Mouse (Mus musculus): ENCODE results near the gene 2810408A11Rik. TPM values are rescaled to one million over a fixed set of nuclear protein-coding genes. Genes with fewer than 3 reads are reported as not detected.

Gene 2810408A11Rik
- total RNA-seq, 2 experiments from 2014 or later = 0.73 to 0.89 TPM

DNA sequence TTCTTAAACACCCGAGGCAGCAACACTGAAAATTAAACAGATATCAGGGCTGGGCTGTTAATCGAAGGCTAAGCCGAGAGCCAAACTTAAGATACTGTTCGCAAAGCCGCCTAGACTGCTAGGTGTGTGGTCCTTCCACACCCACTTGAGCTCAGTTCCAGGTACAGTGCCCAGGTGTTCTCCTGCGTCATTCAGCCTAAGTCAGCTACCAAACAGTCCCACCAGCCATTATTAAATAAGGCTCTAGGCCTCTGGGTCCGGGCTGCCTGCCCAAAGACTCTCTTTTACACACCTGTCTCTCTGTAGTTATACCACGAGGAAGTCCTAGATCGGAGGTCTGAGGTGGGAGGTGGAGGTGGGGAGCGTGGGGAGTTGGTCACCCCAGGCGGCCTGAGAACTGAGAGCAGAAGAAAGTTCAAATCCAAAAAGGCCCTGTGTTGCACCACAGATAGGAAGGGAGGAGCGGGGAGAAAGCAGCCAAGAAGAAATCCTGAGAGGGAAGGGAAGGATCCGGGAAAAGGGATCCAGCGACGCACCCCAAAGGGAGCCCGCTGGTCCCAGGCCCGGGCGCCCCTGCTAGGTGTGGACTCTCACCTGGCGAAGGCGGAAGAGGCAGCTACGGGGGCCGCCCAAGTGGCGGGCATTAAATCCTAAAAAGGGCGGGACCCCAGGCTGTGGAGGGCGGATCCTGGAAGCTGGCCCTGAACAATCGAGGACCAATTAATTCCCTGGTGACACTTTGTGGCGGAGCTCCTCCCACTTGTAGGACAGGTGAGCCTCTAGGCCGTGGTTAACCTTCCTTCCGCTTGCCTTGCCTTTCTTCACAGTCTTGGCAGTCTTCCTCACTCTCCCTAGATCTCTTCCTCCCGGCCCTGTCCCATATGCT is 42.4 kb downstream of the 2810408A11Rik start, which contains the start of gene Tnk1:
Gene Tnk1, minus strand, starts transcription at position 618 of the 886 bp plus-strand sequence.
- DNase-seq = no peak
- intact Hi-C loops (cut with DNase I) = no loop called here

DNA sequence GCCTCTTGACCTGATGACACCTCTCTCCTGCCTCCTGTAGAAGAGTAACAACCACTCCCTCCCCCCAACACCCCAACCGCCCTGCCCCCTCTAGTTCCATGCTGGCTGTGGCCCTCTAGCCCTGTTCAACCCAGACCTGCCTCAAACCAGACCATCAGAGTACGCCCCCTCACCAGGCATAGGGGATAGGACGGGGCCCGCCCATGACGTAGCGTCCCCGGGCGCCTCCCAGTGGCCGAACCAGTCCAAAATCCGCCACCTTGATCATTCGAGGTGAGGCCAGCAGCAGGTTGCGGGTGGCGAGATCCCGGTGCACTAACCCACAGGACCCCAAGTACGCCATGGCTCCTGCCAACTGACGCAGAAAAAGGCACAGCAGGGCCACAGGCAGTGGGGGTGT is 45.4 kb downstream of the 2810408A11Rik start:
- DNase-seq = peak in 1 of 2 experiments; percentile 55

DNA sequence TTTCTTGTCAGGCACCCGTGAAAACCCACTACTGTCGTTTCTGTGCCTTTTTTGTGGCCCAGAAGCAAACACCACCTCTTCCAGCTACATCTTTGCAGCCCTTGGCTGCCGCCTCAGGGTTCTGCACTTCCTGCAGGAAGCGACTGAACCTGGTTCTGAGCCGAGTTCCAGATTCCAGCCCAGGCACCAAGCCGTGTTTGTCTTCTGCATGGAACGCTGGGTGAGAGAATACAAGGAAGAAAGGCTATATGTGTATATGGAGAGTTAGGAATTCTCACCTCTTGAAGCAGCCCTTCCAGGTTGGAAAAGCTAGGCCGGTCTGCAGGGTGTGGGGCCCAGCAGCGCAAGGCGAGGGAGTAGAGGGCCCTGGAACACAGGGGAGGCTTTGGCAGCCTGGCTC is 46.1 kb downstream of the 2810408A11Rik start:
- intact Hi-C loops (cut with DNase I) = no loop called here
- no peak for DNase-seq

More for the DNA sequence above, 45.4 kb downstream of the 2810408A11Rik start:
- intact Hi-C loops (cut with DNase I) = no loop called here

DNA sequence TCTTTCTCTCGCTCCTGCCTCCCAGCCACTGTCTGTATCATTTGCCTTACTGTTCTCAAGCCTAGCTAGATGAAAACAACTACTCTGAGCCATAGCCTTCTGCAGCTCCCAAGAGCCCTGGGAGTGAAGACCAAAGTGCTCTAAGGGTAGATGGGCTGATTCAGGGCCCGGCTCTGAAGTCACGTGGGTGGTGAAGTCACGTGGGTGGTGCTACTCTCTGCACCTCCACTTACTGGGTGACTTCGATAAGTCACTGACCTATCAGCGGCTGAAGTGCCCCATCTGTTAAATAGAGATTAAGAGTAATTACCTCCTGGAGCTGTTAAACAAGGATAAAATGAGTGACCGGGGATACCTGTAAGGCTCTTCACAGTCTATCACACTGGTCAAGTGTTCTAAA is 46.8 kb downstream of the 2810408A11Rik start:
- DNase-seq = no peak
- intact Hi-C loops (cut with DNase I) = no loop called here

DNA sequence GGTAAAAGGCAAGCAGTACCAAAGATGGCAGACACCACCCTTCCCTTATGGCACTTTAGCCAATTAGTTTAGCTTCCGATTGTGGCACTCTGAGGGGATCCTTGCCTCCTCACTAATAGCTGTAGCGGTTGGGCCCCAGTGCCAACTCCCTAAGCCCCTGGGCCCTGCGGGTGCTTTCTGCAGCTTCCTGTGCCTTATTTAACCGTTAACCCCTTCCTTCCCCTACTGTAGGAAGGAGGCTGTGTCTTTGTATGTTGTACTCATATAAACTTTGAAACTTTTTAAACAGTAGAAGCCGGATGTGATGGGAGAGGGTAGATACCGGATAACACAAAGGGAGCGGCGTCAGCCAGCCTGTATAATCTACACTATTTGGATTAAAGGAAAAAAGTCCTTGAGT is 50.0 kb downstream of the 2810408A11Rik start:
- intact Hi-C loops (cut with DNase I) = no loop called here

DNA sequence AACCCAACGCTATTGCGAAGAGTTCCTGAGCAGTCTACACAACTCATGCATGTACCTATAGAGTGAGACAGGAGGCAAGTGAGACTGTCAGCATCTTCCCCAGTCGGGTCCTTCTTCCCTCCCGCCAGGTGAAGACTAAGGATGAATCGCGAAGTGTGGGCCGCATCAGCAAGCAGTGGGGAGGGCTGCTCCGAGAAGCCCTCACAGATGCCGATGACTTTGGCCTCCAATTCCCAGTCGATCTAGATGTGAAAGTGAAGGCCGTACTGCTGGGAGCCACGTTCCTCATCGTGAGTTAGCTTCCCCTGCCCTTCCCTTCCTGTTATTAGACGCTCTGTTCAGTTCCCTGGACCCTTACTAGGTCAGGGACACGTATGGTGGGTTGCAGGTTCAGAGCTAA is 50.9 kb downstream of the 2810408A11Rik start:
- intact Hi-C loops (cut with DNase I) = no loop called here
- DNase-seq = no peak

More for the DNA sequence above, 50.0 kb downstream of the 2810408A11Rik start:
- no peak for DNase-seq

DNA sequence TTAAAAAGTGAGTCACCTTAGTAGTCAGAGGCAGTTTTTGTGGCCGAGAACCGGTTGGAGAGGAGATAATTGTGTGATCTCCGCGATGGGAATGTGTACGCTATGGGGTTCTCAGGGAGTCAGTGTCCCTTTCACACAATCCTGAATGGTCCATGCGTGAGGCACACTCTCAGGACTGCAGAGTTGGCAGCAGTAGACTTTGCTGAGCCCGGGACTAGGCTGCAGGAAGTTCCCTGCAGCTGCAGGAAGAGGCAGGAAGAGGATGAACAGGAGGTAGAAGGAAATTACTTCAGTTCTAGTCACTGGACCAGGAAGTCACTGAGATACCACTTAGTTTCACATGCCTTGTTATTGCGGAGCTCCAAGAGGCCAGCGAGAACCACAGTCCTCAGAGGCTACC is 51.7 kb downstream of the 2810408A11Rik start:
- intact Hi-C loops (cut with DNase I) = no loop called here
- DNase-seq = no peak

DNA sequence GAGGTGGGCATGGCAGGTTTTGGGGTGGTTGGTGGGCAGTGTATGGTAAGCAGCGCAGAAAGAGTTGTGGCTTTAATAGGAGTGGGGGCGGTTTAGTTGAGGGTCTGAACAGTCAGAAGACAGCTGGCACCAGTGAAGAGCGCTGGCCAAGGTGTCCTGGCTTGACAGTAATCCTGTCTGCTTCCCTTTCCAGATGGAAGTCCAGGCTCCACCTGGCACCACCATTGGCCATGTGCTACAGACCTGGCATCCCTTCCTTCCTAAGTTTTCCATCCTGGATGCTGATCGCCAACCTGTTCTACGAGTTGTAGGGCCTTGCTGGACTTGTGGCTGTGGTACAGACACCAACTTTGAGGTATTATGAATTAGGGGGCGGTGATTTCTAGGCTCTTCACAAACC is 52.8 kb downstream of the 2810408A11Rik start:
- intact Hi-C loops (cut with DNase I) = no loop called here
- no peak for DNase-seq

Small RNA genes within 50 kb of the gene (microRNA-seq; reads per million reads assigned to microRNA genes)
- gene Mir6924 (ENCODE audit: borderline number of aligned reads in 2 of 2) = 0 reads per million in 2 experiments

Other genes starting within 250 kb of the 2810408A11Rik start
- gene Sox15, start 245.7 kb downstream of the 2810408A11Rik start, total RNA-seq (2021) = not detected
- gene Mpdu1, start 238.3 kb downstream of the 2810408A11Rik start, total RNA-seq (2021) = 10 to 100 TPM; 14.9 to 16.2 TPM
- 1 to 10 TPM; 8.7 to 9.1 TPM for gene Cd68, start 234.8 kb downstream of the 2810408A11Rik start, total RNA-seq (2021)
- gene Eif4a1, start 228.6 kb downstream of the 2810408A11Rik start, total RNA-seq (2021) = 100 to 1,000 TPM; 188 to 222 TPM
- 10 to 100 TPM; 30.4 to 31.8 TPM for gene Senp3, start 218.9 kb downstream of the 2810408A11Rik start, total RNA-seq (2021)
- 1 to 10 TPM; 1.4 to 2.4 TPM for gene Tnfsf13, start 215.2 kb downstream of the 2810408A11Rik start, total RNA-seq (2021)
- gene Tnfsf12, start 205.1 kb downstream of the 2810408A11Rik start, total RNA-seq (2021) = 10 to 100 TPM; 16.3 to 21.0 TPM
- gene Tnfsfm13, start 204.9 kb downstream of the 2810408A11Rik start, total RNA-seq (2021) = 1 to 10 TPM; 4.4 to 4.6 TPM
- 10 to 100 TPM; 30.1 to 35.4 TPM for gene Polr2a, start 142.3 kb downstream of the 2810408A11Rik start, total RNA-seq (2021)
- gene Slc35g3, start 139.0 kb downstream of the 2810408A11Rik start, total RNA-seq (2021) = not detected
- gene Zbtb4, start 135.1 kb downstream of the 2810408A11Rik start, total RNA-seq (2021) = 10 to 100 TPM; 39.0 to 43.1 TPM
- gene Chrnb1, start 105.0 kb downstream of the 2810408A11Rik start, total RNA-seq (2021) = 1 to 10 TPM; 3.6 to 4.3 TPM
- gene Fgf11, start 99.1 kb downstream of the 2810408A11Rik start, total RNA-seq (2021) = 1 to 10 TPM; 2.4 to 3.0 TPM
- under 1 TPM; 0.41 to 0.56 TPM for gene Tmem102, start 95.4 kb downstream of the 2810408A11Rik start, total RNA-seq (2021)
- not detected for gene Gm39566, start 85.7 kb downstream of the 2810408A11Rik start, total RNA-seq (2021)
- gene Spem2, start 82.5 kb downstream of the 2810408A11Rik start, total RNA-seq (2021) = not detected
- gene Spem1, start 78.8 kb downstream of the 2810408A11Rik start, total RNA-seq (2021) = not detected
- gene Nlgn2, start 63.2 kb downstream of the 2810408A11Rik start, total RNA-seq (2021) = 1 to 10 TPM; 4.6 to 4.8 TPM
- gene Tmem256, start 62.5 kb downstream of the 2810408A11Rik start, total RNA-seq (2021) = 100 to 1,000 TPM; 189 to 220 TPM
- gene Plscr3, start 54.6 kb downstream of the 2810408A11Rik start, total RNA-seq (2021) = 10 to 100 TPM; 24.6 to 26.7 TPM
- gene Tnk1, start 42.3 kb downstream of the 2810408A11Rik start, total RNA-seq (2021) = under 1 TPM; 0.08 to 0.11 TPM
- gene Tmem95, start 23.0 kb downstream of the 2810408A11Rik start, total RNA-seq (2021) = not detected
- 1 to 10 TPM; 2.6 to 2.8 TPM for gene Kctd11, start 19.6 kb downstream of the 2810408A11Rik start, total RNA-seq (2021)
- under 1 TPM; 0.78 to 0.89 TPM for gene Acap1, start 5.4 kb downstream of the 2810408A11Rik start, total RNA-seq (2021)
- 10 to 100 TPM; 40.2 to 47.4 TPM for gene Neurl4, start 85 bp upstream of the 2810408A11Rik start, total RNA-seq (2021)
- 10 to 100 TPM; 28.2 to 32.1 TPM for gene Gps2, start 12.9 kb upstream of the 2810408A11Rik start, total RNA-seq (2021)
- 100 to 1,000 TPM; 420 to 449 TPM for gene Eif5a, start 21.0 kb upstream of the 2810408A11Rik start, total RNA-seq (2021)
- gene Ybx2, start 34.8 kb upstream of the 2810408A11Rik start, total RNA-seq (2021) = 10 to 100 TPM; 18.4 to 20.3 TPM
- gene Slc2a4, start 47.2 kb upstream of the 2810408A11Rik start, total RNA-seq (2021) = 100 to 1,000 TPM; 385 to 406 TPM
- gene Cldn7, start 63.8 kb upstream of the 2810408A11Rik start, total RNA-seq (2021) = not detected
- gene Ctdnep1, start 80.2 kb upstream of the 2810408A11Rik start, total RNA-seq (2021) = 100 to 1,000 TPM; 160 to 169 TPM
- 10 to 100 TPM; 47.0 to 47.4 TPM for gene Elp5, start 81.5 kb upstream of the 2810408A11Rik start, total RNA-seq (2021)
- 100 to 1,000 TPM; 306 to 329 TPM for gene Gabarap, start 90.2 kb upstream of the 2810408A11Rik start, total RNA-seq (2021)
- gene Phf23, start 94.8 kb upstream of the 2810408A11Rik start, total RNA-seq (2021) = 10 to 100 TPM; 23.1 to 23.4 TPM
- gene Dvl2, start 99.6 kb upstream of the 2810408A11Rik start, total RNA-seq (2021) = 1 to 10 TPM; 5.0 to 6.1 TPM
- gene Acadvl, start 114.4 kb upstream of the 2810408A11Rik start, total RNA-seq (2021) = 1,000 to 10,000 TPM; 1,292 to 1,425 TPM
- 1 to 10 TPM; 6.3 to 7.4 TPM for gene Dlg4, start 116.0 kb upstream of the 2810408A11Rik start, total RNA-seq (2021)
- not detected for gene Asgr1, start 153.1 kb upstream of the 2810408A11Rik start, total RNA-seq (2021)
- not detected for gene Asgr2, start 191.7 kb upstream of the 2810408A11Rik start, total RNA-seq (2021)
- gene Mgl2, start 229.3 kb upstream of the 2810408A11Rik start, total RNA-seq (2021) = 1 to 10 TPM; 4.2 to 5.8 TPM